Mouse (Mus musculus) stomach, postnatal 0 days (tissue): ENCODE measurements around the gene Bcas3. TPM values are rescaled to one million over a fixed set of nuclear protein-coding genes. Genes with fewer than 3 reads are reported as not detected.
"Not testable (repeated sequence)": the region's sequence is repeated elsewhere in the genome, so short reads cannot be mapped to it uniquely, and the experiment has no call there.

Experiments
- ATAC-seq: fragments of 200-750 bp; cut with Nextera tagmentation; 2 replicates; pipeline ENCODE4 v1.8.0; 2017; ENCODE audit not compliant: low FRiP score, low TSS enrichment
- DNase-seq: peaks from one replicate; pipeline ENCODE4 v3.0.0-alpha.2; 2016; ENCODE audit warnings: low spot score
- H3K27ac ChIP-seq: fragments of 300-500 bp; sonication (generic); replicated peaks from 2 replicates; pipeline ENCODE4 v1.5.1; 2014; ENCODE audit warnings: mild to moderate bottlenecking, control low read depth
- H3K27me3 ChIP-seq: fragments of 300-500 bp; sonication (generic); 2 replicates; pipeline ENCODE4 v1.6.1; 2014; ENCODE audit warnings: low read length; ENCODE audit not compliant: control insufficient read depth, insufficient read depth
- H3K36me3 ChIP-seq: fragments of 300-500 bp; sonication (generic); 2 replicates; pipeline ENCODE4 v1.6.1; 2014; ENCODE audit warnings: low read length, mixed read lengths; ENCODE audit not compliant: control insufficient read depth, insufficient read depth
- H3K4me1 ChIP-seq: fragments of 300-500 bp; sonication (generic); replicated peaks from 2 replicates; pipeline ENCODE4 v1.6.1; 2014; ENCODE audit warnings: antibody characterized with exemption; ENCODE audit not compliant: control insufficient read depth, insufficient read depth
- H3K4me2 ChIP-seq: fragments of 300-500 bp; sonication (generic); replicated peaks from 2 replicates; pipeline ENCODE4 v1.6.1; 2014; ENCODE audit warnings: low read depth, mild to moderate bottlenecking, control low read depth, moderate library complexity
- H3K4me3 ChIP-seq: fragments of 300-500 bp; sonication (generic); 2 replicates; pipeline ENCODE4 v1.5.1; 2014; ENCODE audit warnings: low read depth, low read length, control low read depth
- H3K9ac ChIP-seq: fragments of 300-500 bp; sonication (generic); 2 replicates; pipeline ENCODE4 v1.6.1; 2014; ENCODE audit warnings: mild to moderate bottlenecking, low read length, control low read depth, mixed read lengths
- H3K9me3 ChIP-seq: fragments of 300-500 bp; sonication (generic); 2 replicates; pipeline ENCODE4 v1.6.1; 2016; ENCODE audit warnings: low read length; ENCODE audit not compliant: control insufficient read depth
- CTCF ChIP-seq: IDR thresholded peaks from 2 replicates; pipeline ENCODE4 v1.5.1; 2016; ENCODE audit warnings: antibody characterized with exemption, low read depth, mild to moderate bottlenecking, moderate library complexity
- EP300 ChIP-seq: optimal IDR thresholded peaks from 2 replicates; pipeline ENCODE3; 2016; ENCODE audit warnings: antibody characterized with exemption
- WGBS: fragments of 180-500 bp; shearing (Covaris S2); extraction: QIAGEN DNeasy Blood & Tissue Kit; methylation state at CpG from one replicate; pipeline ENCODE4 v1.1.7; 2014; 5-methylcytosine and 5-hydroxymethylcytosine counted together
- polyA plus RNA-seq: library from polyadenylated mRNA; unstranded; fragments of >200 nt; fragmentation: Nextera tagmentation; extraction: Ambion mirVana; gene quantifications from 2 replicates; pipeline ENCODE4 v1.2.1, GENCODE M21; 2015

Bcas3 gene
- polyA plus RNA-seq, 1 experiment from 2014 or later, result 16.5 TPM

- WGBS, result 38% methylated on average over 19 of the region's 19 CpGs
- Histone ChIP-seq H3K36me3 (no peaks in the 10 kb centered on the region), H3K9me3 (no peaks in the 10 kb centered on the region), H3K4me2 (0 out of 2 replicates have a peak overlapping the region, but pooled peaks have one; percentile 11), H3K9ac (no peak overlapping the region), H3K4me1 (peaks cover 2% of the 10 kb centered on the region; the same call in 1 of the 2 replicates), H3K27ac (no peak overlapping the region; the same call in 1 of the 2 replicates), H3K4me3 (no peak overlapping the region), H3K27me3 (no peaks in the 10 kb centered on the region)
- DNase-seq (peak; percentile 67), ATAC-seq (peak; percentile 76; the same call in 1 of the 2 replicates)
- no peak for TF ChIP-seq EP300
- no peak for TF ChIP-seq CTCF
Observed at GRCm38 (mm10) chr11:85712860-85713813, 360.2 kb downstream of the Bcas3 start.

GRCm38 (mm10) chr11:85713814-85714208 lies 360.8 kb downstream of the Bcas3 start:
- 0 out of 2 replicates have a peak overlapping the region, but pooled peaks have one; percentile 11 for H3K4me2 ChIP-seq

GRCm38 (mm10) chr11:85714312-85714931 lies 361.5 kb downstream of the Bcas3 start:
- Histone ChIP-seq H3K27me3 (no peaks in the 10 kb centered on the region), H3K36me3 (no peaks in the 10 kb centered on the region), H3K9ac (no peak overlapping the region), H3K9me3 (no peaks in the 10 kb centered on the region), H3K4me1 (peaks cover 2% of the 10 kb centered on the region; the same call in 1 of the 2 replicates), H3K4me2 (no peak overlapping the region), H3K4me3 (no peak overlapping the region), H3K27ac (no peak overlapping the region)
- no peak for DNase-seq
- TF ChIP-seq EP300 (no peak), CTCF (no peak)
- 57% methylated on average over 7 of the region's 7 CpGs for WGBS
- ATAC-seq, result no peak

More at GRCm38 (mm10) chr11:85713814-85714208, 360.8 kb downstream of the Bcas3 start:
- H3K27me3 ChIP-seq, result no peaks in the 10 kb centered on the region
- no peaks in the 10 kb centered on the region for H3K36me3 ChIP-seq
- no peaks in the 10 kb centered on the region for H3K9me3 ChIP-seq
- H3K9ac ChIP-seq, result no peak overlapping the region
- peaks cover 2% of the 10 kb centered on the region; the same call in 1 of the 2 replicates for H3K4me1 ChIP-seq
- no peak for DNase-seq
- TF ChIP-seq EP300, result no peak
- no peak overlapping the region for H3K4me3 ChIP-seq
- H3K27ac ChIP-seq, result no peak overlapping the region; the same call in 1 of the 2 replicates
- no peak for ATAC-seq
- 31% methylated on average over 2 of the region's 2 CpGs for WGBS

GRCm38 (mm10) chr11:85716730-85717129 lies 363.8 kb downstream of the Bcas3 start:
- not testable (repeated sequence) for H3K27ac ChIP-seq, H3K9me3 ChIP-seq
- 86% methylated on average over 2 of the region's 2 CpGs for WGBS

GRCm38 (mm10) chr11:85719091-85719490 lies 366.1 kb downstream of the Bcas3 start:
- Histone ChIP-seq H3K4me3 (no peak overlapping the region), H3K4me1 (0 out of 2 replicates have a peak, but pooled peaks cover 2% of the 10 kb centered on the region), H3K27ac (no peak overlapping the region), H3K27me3 (no peaks in the 10 kb centered on the region), H3K4me2 (no peak overlapping the region), H3K36me3 (no peaks in the 10 kb centered on the region), H3K9ac (no peak overlapping the region), H3K9me3 (no peaks in the 10 kb centered on the region)
- ATAC-seq, result no peak
- 87% methylated on average over 10 of the region's 10 CpGs for WGBS
- TF ChIP-seq CTCF, result no peak
- no peak for TF ChIP-seq EP300
- no peak for DNase-seq

More at GRCm38 (mm10) chr11:85716730-85717129, 363.8 kb downstream of the Bcas3 start:
- H3K27me3 ChIP-seq, ATAC-seq, H3K9ac ChIP-seq, DNase-seq, H3K36me3 ChIP-seq, H3K4me3 ChIP-seq, H3K4me1 ChIP-seq, H3K4me2 ChIP-seq: not testable (repeated sequence)
